25 mouse cellular contexts compared by ENCODE assay signal in genomic region chr14:107586715-107587114, GRCm38 (mm10).
DNase-seq lines count a peak whose midpoint lies in the region; ATAC-seq and TF ChIP-seq lines count a peak whose summit lies in the region.
"Had no signal": no experiment of that assay in that cellular context is flagged by ENCODE, and none has a peak within 500 bp of the region (broad histone marks: within the 10 kb centered on the region; RNA-seq: fewer than 3 reads in every experiment).

No protein-coding gene starts in this region.

- no peak overlapping the region for H3K4me2 ChIP-seq in forebrain, embryonic 13.5 days
- no peak overlapping the region for H3K4me2 ChIP-seq in forebrain, embryonic 16.5 days (ENCODE audit: low read length)
- no peak overlapping the region for H3K4me2 ChIP-seq in hindbrain, postnatal 0 days (ENCODE audit: low read depth, low read length)
- H3K4me2 ChIP-seq: forebrain, embryonic 15.5 days; heart, embryonic 13.5 days; liver, embryonic 12.5 days; midbrain, embryonic 12.5 days had no signal

- no peaks in the 10 kb centered on the region for H3K27me3 ChIP-seq in forebrain, embryonic 13.5 days
- no peaks in the 10 kb centered on the region for H3K27me3 ChIP-seq in forebrain, embryonic 16.5 days (replicated peaks; ENCODE audit: control insufficient read depth, insufficient read depth, low read length)
- no peaks in the 10 kb centered on the region for H3K27me3 ChIP-seq in hindbrain, postnatal 0 days (ENCODE audit: insufficient read depth, low read length)
- H3K27me3 ChIP-seq: forebrain, embryonic 15.5 days; heart, embryonic 13.5 days; liver, embryonic 12.5 days; midbrain, embryonic 12.5 days had no signal

- no peak for DNase-seq in cerebellum, adult 8-10 months
- DNase-seq in left cerebral cortex, postnatal 4 days, result peak; percentile 21
- DNase-seq in left cerebral cortex, postnatal 36 days (ENCODE audit: low spot score in 2 of 2), result no peak
- peak; percentile 54 for DNase-seq in hindbrain, postnatal 0 days (ENCODE audit: low spot score)
- DNase-seq: adrenal gland, adult 8-10 months; gastrocnemius, postnatal 10 days; heart, postnatal 10 days; kidney, adult 2 months; kidney, postnatal 36 days; liver, postnatal 0 days; lung, postnatal 36 days; right cerebral cortex, adult 18-20 months; spleen, adult 18-20 months; thymus, postnatal 14 days had no signal

- ATAC-seq in cerebellum, adult (ENCODE audit: insufficient number of reproducible peaks, low FRiP score, low TSS enrichment), result peak; percentile 49; the same call in 1 of the 2 replicates
- peak; percentile 51; the same call in 1 of the 2 replicates for ATAC-seq in forebrain, embryonic 13.5 days
- ATAC-seq in forebrain, embryonic 16.5 days, result no peak
- ATAC-seq in hindbrain, postnatal 0 days, result no peak
- ATAC-seq: forebrain, embryonic 15.5 days; liver, embryonic 12.5 days; liver, postnatal 0 days had no signal

- no peak overlapping the region for H3K27ac ChIP-seq in forebrain, embryonic 13.5 days
- no peak overlapping the region for H3K27ac ChIP-seq in forebrain, embryonic 16.5 days (ENCODE audit: low read length)
- no peak overlapping the region for H3K27ac ChIP-seq in hindbrain, postnatal 0 days
- H3K27ac ChIP-seq: forebrain, embryonic 15.5 days; heart, embryonic 13.5 days; layer of hippocampus, adult 2 months; left cerebral cortex, adult 2 months; liver, embryonic 12.5 days; midbrain, embryonic 12.5 days had no signal

- no peak overlapping the region for H3K4me3 ChIP-seq in forebrain, embryonic 13.5 days
- no peak overlapping the region for H3K4me3 ChIP-seq in forebrain, embryonic 16.5 days (replicated peaks; ENCODE audit: low read length)
- H3K4me3 ChIP-seq in hindbrain, postnatal 0 days (ENCODE audit: low read length), result no peak overlapping the region
- H3K4me3 ChIP-seq: erythroblast, embryonic 14.5 days; forebrain, embryonic 15.5 days; heart, embryonic 13.5 days; layer of hippocampus, adult 2 months; left cerebral cortex, adult 2 months; liver, embryonic 12.5 days; midbrain, embryonic 12.5 days had no signal

- TF ChIP-seq CTCF in hindbrain, postnatal 0 days (IDR thresholded peaks at IDR 0.05; ENCODE audit: low read depth), result no peak

- intact Hi-C loops in left cerebral cortex, postnatal 4 days (cut with DNase I), result no loop called here
- intact Hi-C loops in left cerebral cortex, postnatal 36 days (cut with DNase I), result no loop called here

- no peaks in the 10 kb centered on the region for H3K4me1 ChIP-seq in forebrain, embryonic 13.5 days
- no peaks in the 10 kb centered on the region for H3K4me1 ChIP-seq in forebrain, embryonic 16.5 days (replicated peaks; ENCODE audit: control insufficient read depth, insufficient read depth, low read length)
- H3K4me1 ChIP-seq in hindbrain, postnatal 0 days (ENCODE audit: insufficient read depth, low read length), result no peaks in the 10 kb centered on the region
- H3K4me1 ChIP-seq: forebrain, embryonic 15.5 days; heart, embryonic 13.5 days; liver, embryonic 12.5 days; midbrain, embryonic 12.5 days had no signal

- no peaks in the 10 kb centered on the region for H3K36me3 ChIP-seq in forebrain, embryonic 13.5 days (ENCODE audit: poor library complexity, severe bottlenecking)
- H3K36me3 ChIP-seq in forebrain, embryonic 16.5 days (ENCODE audit: control insufficient read depth, insufficient read depth), result no peaks in the 10 kb centered on the region
- no peaks in the 10 kb centered on the region for H3K36me3 ChIP-seq in hindbrain, postnatal 0 days (ENCODE audit: insufficient read depth, low read length)
- H3K36me3 ChIP-seq: forebrain, embryonic 15.5 days; G1E; heart, embryonic 13.5 days; liver, embryonic 12.5 days; midbrain, embryonic 12.5 days had no signal

- no peaks in the 10 kb centered on the region for H3K9me3 ChIP-seq in forebrain, embryonic 13.5 days (replicated peaks)
- no peaks in the 10 kb centered on the region for H3K9me3 ChIP-seq in forebrain, embryonic 16.5 days (ENCODE audit: control insufficient read depth, low read length)
- no peaks in the 10 kb centered on the region for H3K9me3 ChIP-seq in hindbrain, postnatal 0 days (ENCODE audit: low read length)
- H3K9me3 ChIP-seq: forebrain, embryonic 15.5 days; heart, embryonic 13.5 days; liver, embryonic 12.5 days; midbrain, embryonic 12.5 days had no signal

- no peak overlapping the region for H3K9ac ChIP-seq in forebrain, embryonic 13.5 days
- H3K9ac ChIP-seq in forebrain, embryonic 16.5 days (replicated peaks; ENCODE audit: low read depth, low read length), result no peak overlapping the region
- H3K9ac ChIP-seq in hindbrain, postnatal 0 days (replicated peaks; ENCODE audit: low read length), result no peak overlapping the region
- H3K9ac ChIP-seq: forebrain, embryonic 15.5 days; heart, embryonic 13.5 days; liver, embryonic 12.5 days; liver, postnatal 0 days; midbrain, embryonic 12.5 days had no signal

Comparison
In these comparisons a context has a peak if more than half of its experiments do, and no peak if none do; other contexts are left out.
1. ATAC-seq: peak in cerebellum, adult (single experiment) and forebrain, embryonic 13.5 days (single experiment); none in forebrain, embryonic 16.5 days (single experiment) and hindbrain, postnatal 0 days (single experiment).
2. DNase-seq: peak in left cerebral cortex, postnatal 4 days (single experiment) and hindbrain, postnatal 0 days (single experiment); none in cerebellum, adult 8-10 months (single experiment) and left cerebral cortex, postnatal 36 days (0 of 2).